Mouse (Mus musculus) neural tube, embryonic 11.5 days (tissue): ENCODE results near the gene Mark1. TPM values are rescaled to one million over a fixed set of nuclear protein-coding genes. Genes with fewer than 3 reads are reported as not detected.

Source experiments
- ATAC-seq: fragments of 200-750 bp; cut with Nextera tagmentation; 2 replicates; pipeline ENCODE4 v1.8.0; 2017; ENCODE audit warnings: moderate number of reproducible peaks, mild to moderate bottlenecking, moderate TSS enrichment, moderate library complexity; ENCODE audit not compliant: insufficient read depth, low FRiP score, low TSS enrichment
- DNase-seq: peaks from one replicate; pipeline ENCODE4 v3.0.0-alpha.2; 2015; ENCODE audit warnings: low spot score
- H3K27ac ChIP-seq: fragments of 300-500 bp; sonication (generic); 2 replicates; pipeline ENCODE4 v1.5.1; 2014; ENCODE audit warnings: low read depth, mild to moderate bottlenecking, low read length
- H3K27me3 ChIP-seq: fragments of 300-500 bp; sonication (generic); 2 replicates; pipeline ENCODE4 v1.6.1; 2014; ENCODE audit warnings: mild to moderate bottlenecking, low read length, mixed read lengths; ENCODE audit not compliant: control insufficient read depth, insufficient read depth
- H3K36me3 ChIP-seq: fragments of 300-500 bp; sonication (generic); 2 replicates; pipeline ENCODE4 v1.6.1; 2014; ENCODE audit warnings: mild to moderate bottlenecking, low read length, moderate library complexity, mixed read lengths; ENCODE audit not compliant: control insufficient read depth, insufficient read depth
- H3K4me1 ChIP-seq: fragments of 300-500 bp; sonication (generic); 2 replicates; pipeline ENCODE4 v1.6.1; 2014; ENCODE audit warnings: low read length, mixed read lengths; ENCODE audit not compliant: control insufficient read depth, insufficient read depth
- H3K4me2 ChIP-seq: fragments of 300-500 bp; sonication (generic); 2 replicates; pipeline ENCODE4 v1.6.1; 2014; ENCODE audit warnings: low read depth, mild to moderate bottlenecking, moderate library complexity
- H3K4me3 ChIP-seq: fragments of 300-500 bp; sonication (generic); 2 replicates; pipeline ENCODE4 v1.5.1; 2014; ENCODE audit warnings: low read depth, low read length
- H3K9ac ChIP-seq: fragments of 300-500 bp; sonication (generic); 2 replicates; pipeline ENCODE4 v1.6.1; 2014; ENCODE audit warnings: mild to moderate bottlenecking, low read length
- H3K9me3 ChIP-seq: fragments of 300-500 bp; sonication (generic); 2 replicates; pipeline ENCODE4 v1.6.1; 2016; ENCODE audit warnings: low read length; ENCODE audit not compliant: control insufficient read depth
- WGBS: fragments of 180-500 bp; shearing (Covaris S2); extraction: QIAGEN DNeasy Blood & Tissue Kit; methylation state at CpG from one replicate; pipeline ENCODE4 v1.1.7; 2014; 5-methylcytosine and 5-hydroxymethylcytosine counted together
- polyA plus RNA-seq: library from polyadenylated mRNA; unstranded; fragments of >200 nt; fragmentation: Nextera tagmentation; extraction: Ambion mirVana; gene quantifications from 2 replicates; pipeline ENCODE4 v1.2.1, GENCODE M21; 2014

The Mark1 gene
- polyA plus RNA-seq, 1 experiment from 2014 or later: 7.1 TPM

DNA sequence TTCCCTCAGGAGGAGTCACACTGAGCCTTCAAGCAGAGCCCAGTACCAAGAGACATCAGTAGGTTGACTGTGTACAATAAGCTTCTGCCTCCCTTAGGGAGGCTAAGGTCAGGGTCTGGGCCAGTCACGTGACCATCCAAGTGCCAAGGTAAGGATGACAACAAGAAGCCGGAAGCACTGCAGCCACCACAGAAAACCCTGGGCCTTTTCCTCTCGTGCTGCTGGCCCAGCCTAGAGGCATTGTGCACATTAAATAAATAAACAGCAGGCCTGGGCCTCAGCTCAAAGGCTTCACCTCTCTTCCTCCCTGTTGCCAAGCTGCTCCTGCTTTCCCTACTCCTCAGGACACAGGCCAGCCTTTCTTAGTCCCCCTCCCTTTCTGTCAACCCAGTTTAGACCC is 139.1 kb downstream of the Mark1 start:
- no peaks in the 10 kb centered on the region for H3K36me3 ChIP-seq

GRCm38 (mm10) chr1:184858253-184858652 is 141.1 kb downstream of the Mark1 start:
- Histone ChIP-seq H3K27ac (no peak overlapping the region), H3K4me2 (no peak overlapping the region), H3K9me3 (no peaks in the 10 kb centered on the region), H3K4me1 (0 out of 2 replicates have a peak, but pooled peaks cover 2% of the 10 kb centered on the region), H3K27me3 (no peaks in the 10 kb centered on the region; the same call in 1 of the 2 replicates), H3K4me3 (no peak overlapping the region), H3K9ac (no peak overlapping the region), H3K36me3 (no peaks in the 10 kb centered on the region)
- 86% methylated on average over 1 of the region's 1 CpGs for WGBS
- ATAC-seq: no peak
- DNase-seq: no peak

More for the DNA sequence above, 139.1 kb downstream of the Mark1 start:
- Histone ChIP-seq H3K4me3 (no peak overlapping the region), H3K9me3 (no peaks in the 10 kb centered on the region), H3K27me3 (no peaks in the 10 kb centered on the region), H3K9ac (no peak overlapping the region), H3K4me1 (0 out of 2 replicates have a peak, but pooled peaks cover 2% of the 10 kb centered on the region), H3K27ac (no peak overlapping the region), H3K4me2 (no peak overlapping the region)
- ATAC-seq (no peak), DNase-seq (peak; percentile 5)
- WGBS: 69% methylated on average over 3 of the region's 3 CpGs

DNA sequence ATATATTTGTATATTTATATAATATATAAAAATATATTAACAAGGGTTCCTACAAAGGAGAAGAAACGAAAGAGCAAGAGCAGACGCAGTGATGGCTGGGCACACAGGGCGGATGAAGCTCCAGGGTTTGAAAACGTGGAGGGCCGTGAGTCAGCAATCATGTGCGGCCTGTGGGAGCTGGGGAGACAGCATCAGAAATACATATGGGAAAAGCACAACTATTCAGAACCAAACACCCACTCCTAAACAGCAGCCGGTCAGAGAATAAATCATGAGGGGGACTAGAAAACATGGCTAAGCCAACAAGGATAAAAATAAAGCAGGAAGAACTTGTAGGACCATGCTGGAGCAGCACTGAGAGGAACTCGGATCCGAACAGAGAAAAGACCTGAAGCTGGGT is 142.2 kb downstream of the Mark1 start:
- Histone ChIP-seq H3K36me3 (no peaks in the 10 kb centered on the region), H3K9me3 (no peaks in the 10 kb centered on the region), H3K9ac (no peak overlapping the region), H3K27ac (no peak overlapping the region), H3K4me3 (no peak overlapping the region), H3K4me2 (no peak overlapping the region), H3K27me3 (no peaks in the 10 kb centered on the region; the same call in 1 of the 2 replicates), H3K4me1 (0 out of 2 replicates have a peak, but pooled peaks cover 2% of the 10 kb centered on the region)
- WGBS: 90% methylated on average over 9 of the region's 9 CpGs
- DNase-seq: no peak
- no peak for ATAC-seq

DNA sequence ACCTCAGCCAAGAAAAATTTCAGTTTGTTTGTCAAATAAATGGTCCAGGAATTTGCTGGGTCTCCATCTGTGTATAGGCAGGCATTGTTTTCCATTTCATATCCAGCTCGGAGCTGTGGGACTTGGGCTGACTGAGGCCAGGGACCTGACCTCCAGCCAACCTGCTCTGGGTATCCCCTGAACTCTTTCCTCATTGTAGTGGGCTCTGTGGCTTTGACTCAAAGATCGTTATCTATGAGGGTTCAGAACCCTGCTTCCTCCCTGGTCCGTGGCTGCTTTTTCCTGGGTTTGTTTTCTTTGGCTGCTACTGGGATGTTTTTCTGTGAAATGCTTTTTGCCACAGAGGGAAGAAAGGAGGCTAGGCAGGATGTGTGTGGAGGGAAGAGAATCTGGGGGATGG is 145.4 kb downstream of the Mark1 start:
- Histone ChIP-seq H3K4me3 (no peak overlapping the region), H3K4me1 (0 out of 2 replicates have a peak, but pooled peaks cover 2% of the 10 kb centered on the region), H3K27ac (no peak overlapping the region), H3K4me2 (no peak overlapping the region), H3K27me3 (no peaks in the 10 kb centered on the region; the same call in 1 of the 2 replicates), H3K9ac (no peak overlapping the region), H3K9me3 (no peaks in the 10 kb centered on the region), H3K36me3 (no peaks in the 10 kb centered on the region)
- DNase-seq (no peak), ATAC-seq (no peak)
- 65% methylated on average over 3 of the region's 3 CpGs for WGBS

GRCm38 (mm10) chr1:184853339-184853738 is 146.0 kb downstream of the Mark1 start:
- 23% methylated on average over 5 of the region's 5 CpGs for WGBS
- 0 out of 2 replicates have a peak, but pooled peaks cover 2% of the 10 kb centered on the region for H3K4me1 ChIP-seq
- H3K9ac ChIP-seq: no peak overlapping the region
- DNase-seq: peak; percentile 65
- no peaks in the 10 kb centered on the region for H3K9me3 ChIP-seq
- no peak for ATAC-seq
- H3K36me3 ChIP-seq: no peaks in the 10 kb centered on the region
- 0 out of 2 replicates have a peak overlapping the region, but pooled peaks have one; percentile 21 for H3K4me2 ChIP-seq
- H3K27ac ChIP-seq: no peak overlapping the region
- no peak overlapping the region for H3K4me3 ChIP-seq
- no peaks in the 10 kb centered on the region; the same call in 1 of the 2 replicates for H3K27me3 ChIP-seq

GRCm38 (mm10) chr1:184851741-184852618 is 147.4 kb downstream of the Mark1 start:
- H3K27me3 ChIP-seq: no peaks in the 10 kb centered on the region; the same call in 1 of the 2 replicates
- ATAC-seq (peak; percentile 85), DNase-seq (peak; percentile 81)
- whole genome bisulfite sequencing: 19% methylated on average over 31 of the region's 31 CpGs
- no peaks in the 10 kb centered on the region for H3K36me3 ChIP-seq
- no peaks in the 10 kb centered on the region for H3K9me3 ChIP-seq
- no peak overlapping the region for H3K9ac ChIP-seq
- H3K4me2 ChIP-seq: peak overlapping the region; percentile 1; the same call in 1 of the 2 replicates
- no peak overlapping the region for H3K4me3 ChIP-seq
- H3K4me1 ChIP-seq: 0 out of 2 replicates have a peak, but pooled peaks cover 2% of the 10 kb centered on the region
- no peak overlapping the region for H3K27ac ChIP-seq

DNA sequence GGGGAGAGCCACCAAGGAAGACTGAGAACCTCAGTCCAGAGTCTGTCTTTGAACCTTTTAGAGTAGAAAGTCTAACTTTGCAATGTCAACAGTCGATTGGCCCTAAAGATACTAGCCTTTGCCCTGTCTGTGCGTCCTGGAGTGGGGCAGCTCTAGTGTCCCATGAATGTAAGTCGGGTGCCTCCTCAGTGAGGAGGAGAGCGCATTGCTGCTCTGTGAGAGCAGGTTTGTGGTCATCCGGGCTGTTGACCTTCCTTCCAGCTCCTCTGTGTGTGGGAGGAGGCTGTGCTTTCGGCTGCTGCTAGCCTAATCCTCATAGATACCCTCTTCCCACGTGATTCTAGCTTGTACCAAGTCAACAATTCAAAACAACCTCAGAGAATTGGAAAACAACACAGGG is 148.2 kb downstream of the Mark1 start:
- H3K9me3 ChIP-seq: no peaks in the 10 kb centered on the region
- no peaks in the 10 kb centered on the region; the same call in 1 of the 2 replicates for H3K4me1 ChIP-seq
- WGBS: 55% methylated on average over 7 of the region's 7 CpGs
- H3K4me2 ChIP-seq: no peak overlapping the region
- no peaks in the 10 kb centered on the region; the same call in 1 of the 2 replicates for H3K27me3 ChIP-seq
- no peak for ATAC-seq
- H3K27ac ChIP-seq: no peak overlapping the region
- H3K9ac ChIP-seq: no peak overlapping the region
- no peak overlapping the region for H3K4me3 ChIP-seq
- no peak for DNase-seq
- no peaks in the 10 kb centered on the region for H3K36me3 ChIP-seq

- Histone ChIP-seq H3K36me3 (no peaks in the 10 kb centered on the region), H3K4me2 (no peak overlapping the region), H3K4me1 (peaks cover 3% of the 10 kb centered on the region), H3K9ac (no peak overlapping the region), H3K27me3 (0 out of 2 replicates have a peak, but pooled peaks cover 2% of the 10 kb centered on the region), H3K27ac (no peak overlapping the region), H3K9me3 (no peaks in the 10 kb centered on the region), H3K4me3 (no peak overlapping the region)
- no peak for ATAC-seq
- 61% methylated on average over 3 of the region's 3 CpGs for WGBS
- DNase-seq: peak; percentile 1
Measured at GRCm38 (mm10) chr1:184846973-184847372, 152.4 kb downstream of the Mark1 start.
